32 mouse cellular contexts compared by ENCODE assay signal in the genomic region with DNA sequence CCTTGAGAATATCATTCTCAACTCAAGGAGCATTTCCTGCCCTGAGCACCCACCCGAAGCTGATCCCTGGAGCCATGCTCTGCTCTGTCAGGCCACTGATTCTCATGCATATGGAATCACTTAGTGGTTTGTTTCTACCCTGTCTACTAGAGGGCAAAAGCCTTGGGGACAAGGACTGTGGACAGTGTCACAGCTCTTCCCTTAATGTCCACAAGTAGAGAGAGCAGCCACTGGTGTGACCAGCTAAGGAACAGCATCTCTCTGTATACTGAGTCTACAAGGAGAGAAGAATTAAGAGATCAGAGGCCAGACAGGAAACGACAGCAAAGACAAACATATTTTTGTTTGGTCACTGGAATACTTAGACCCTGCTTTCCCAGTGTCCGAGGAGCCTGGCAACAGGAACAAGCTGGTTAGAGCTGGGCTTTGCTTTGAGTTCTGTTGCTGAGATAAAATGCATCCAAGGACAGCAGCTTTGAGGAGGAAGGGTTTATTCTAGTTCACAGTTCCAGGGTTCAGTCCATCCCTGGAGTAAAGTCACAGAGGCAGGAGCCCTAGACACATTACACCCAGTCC. TPM values are rescaled to one million over a fixed set of nuclear protein-coding genes. Genes with fewer than 3 reads are reported as not detected.
DNase-seq lines count a peak whose midpoint lies in the region; ATAC-seq and TF ChIP-seq lines count a peak whose summit lies in the region.
"Had no signal": no experiment of that assay in that cellular context is flagged by ENCODE, and none has a peak within 500 bp of the region (broad histone marks: within the 10 kb centered on the region; RNA-seq: fewer than 3 reads in every experiment).

No protein-coding gene starts in this region.

- no peaks in the 10 kb centered on the region for H3K36me3 ChIP-seq in kidney, adult 2 months (ENCODE audit: control insufficient read depth, insufficient read depth, low read length)
- no peaks in the 10 kb centered on the region for H3K36me3 ChIP-seq in liver, embryonic 13.5 days
- H3K36me3 ChIP-seq: embryonic facial prominence, embryonic 12.5 days; forebrain, embryonic 12.5 days; G1E; heart, embryonic 12.5 days; limb, embryonic 12.5 days; midbrain, embryonic 15.5 days; neural tube, embryonic 13.5 days had no signal

- H3K4me2 ChIP-seq in liver, embryonic 13.5 days = no peak overlapping the region
- H3K4me2 ChIP-seq: embryonic facial prominence, embryonic 12.5 days; forebrain, embryonic 12.5 days; heart, embryonic 12.5 days; hindbrain, embryonic 14.5 days; limb, embryonic 12.5 days; midbrain, embryonic 15.5 days; neural tube, embryonic 13.5 days had no signal

- DNase-seq in kidney, adult 2 months = no peak
- DNase-seq in kidney, postnatal 10 days = no peak
- peak; percentile 7 for DNase-seq in 3T3-L1 (ENCODE audit: low read depth, low spot score)
- DNase-seq in liver, embryonic 13.5 days = no peak
- DNase-seq in lung, postnatal 10 days = peak; percentile 61
- DNase-seq in urinary bladder, postnatal 25 days (ENCODE audit: low spot score) = no peak
- DNase-seq in heart, postnatal 36 days = no peak
- no peak for DNase-seq in heart, postnatal 4 days
- DNase-seq: B cell, adult 2 months; cerebellum, adult 11-12 months; cerebellum, postnatal 14 days; heart, postnatal 14 days; kidney, adult 18-20 months; kidney, postnatal 14 days; right cerebral cortex, postnatal 4 days; thymus, postnatal 25 days had no signal

- H3K27ac ChIP-seq in kidney, adult 2 months (ENCODE audit: insufficient read depth, low read depth, low read length) = peak overlapping the region; percentile 26; the same call in 1 of the 2 replicates
- no peak overlapping the region for H3K27ac ChIP-seq in liver, embryonic 13.5 days
- H3K27ac ChIP-seq: embryonic facial prominence, embryonic 12.5 days; forebrain, embryonic 12.5 days; hindbrain, embryonic 14.5 days; layer of hippocampus, adult 2 months; limb, embryonic 12.5 days; macrophage; midbrain, embryonic 15.5 days; neural tube, embryonic 13.5 days had no signal

- no peak for TF ChIP-seq CTCF in kidney, adult 2 months (conservative IDR thresholded peaks at IDR 0.05; ENCODE audit: insufficient read depth, insufficient read length, low read depth, low read length)

- H3K4me3 ChIP-seq in kidney, adult 2 months (ENCODE audit: insufficient read depth, low read depth, low read length) = no peak overlapping the region
- H3K4me3 ChIP-seq in liver, embryonic 13.5 days (replicated peaks) = no peak overlapping the region
- H3K4me3 ChIP-seq: embryonic facial prominence, embryonic 12.5 days; erythroblast, embryonic 14.5 days; forebrain, embryonic 12.5 days; heart, embryonic 12.5 days; layer of hippocampus, adult 2 months; limb, embryonic 12.5 days; midbrain, embryonic 15.5 days; myocyte; neural tube, embryonic 13.5 days had no signal

- no peaks in the 10 kb centered on the region for H3K27me3 ChIP-seq in kidney, adult 2 months (replicated peaks; ENCODE audit: control insufficient read depth, insufficient read depth, low read length)
- H3K27me3 ChIP-seq in liver, embryonic 13.5 days = no peaks in the 10 kb centered on the region
- H3K27me3 ChIP-seq: CH12.LX; embryonic facial prominence, embryonic 12.5 days; heart, embryonic 12.5 days; limb, embryonic 12.5 days; midbrain, embryonic 15.5 days; neural tube, embryonic 13.5 days; Patski had no signal

- WGBS in kidney, adult 2 months = 50% methylated on average over 3 of the region's 3 CpGs
- 42% methylated on average over 3 of the region's 3 CpGs for WGBS in liver, embryonic 13.5 days (ENCODE audit: insufficient replicate concordance)

- no peaks in the 10 kb centered on the region for H3K9me3 ChIP-seq in liver, embryonic 13.5 days (replicated peaks)
- H3K9me3 ChIP-seq: embryonic facial prominence, embryonic 12.5 days; forebrain, embryonic 12.5 days; heart, embryonic 12.5 days; limb, embryonic 12.5 days; midbrain, embryonic 15.5 days; neural tube, embryonic 13.5 days had no signal

- no peaks in the 10 kb centered on the region for H3K4me1 ChIP-seq in kidney, adult 2 months (ENCODE audit: control insufficient read depth, insufficient read depth, low read length)
- H3K4me1 ChIP-seq in liver, embryonic 13.5 days (replicated peaks) = peaks cover 6% of the 10 kb centered on the region; the same call in 1 of the 2 replicates
- H3K4me1 ChIP-seq: midbrain, embryonic 15.5 days; neural tube, embryonic 13.5 days had no signal

- intact Hi-C loops in heart, postnatal 36 days (cut with DNase I) = no loop called here

- ATAC-seq in liver, embryonic 13.5 days (ENCODE audit: low read depth) = peak; percentile 23; the same call in 1 of the 2 replicates
- ATAC-seq: inflammation-experienced regulatory T-cells, adult 6 months; midbrain, embryonic 15.5 days; Patski had no signal

- H3K9ac ChIP-seq in liver, embryonic 13.5 days = no peak overlapping the region
- H3K9ac ChIP-seq: embryonic facial prominence, embryonic 12.5 days; forebrain, embryonic 12.5 days; heart, embryonic 12.5 days; hindbrain, embryonic 14.5 days; limb, embryonic 12.5 days; midbrain, embryonic 15.5 days; neural tube, embryonic 13.5 days had no signal

- no peak for TF ChIP-seq POLR2A in kidney, adult 2 months (IDR thresholded peaks at IDR 0.05; ENCODE audit: low read depth, low read length)

RNA-seq across cellular contexts. Expression of a gene that starts 40.6 kb away (rescaled TPM):
- 2.9 and 3.2 TPM in 2 replicates for polyA plus RNA-seq in kidney, adult 2 months (2012; rRNA removed)
- polyA plus RNA-seq in liver, embryonic 13.5 days (2015; fragmentation: Nextera tagmentation; extraction: Ambion mirVana) = 4.9 and 5.9 TPM in 2 replicates
- total RNA-seq in heart, postnatal 36 days (2021) = 1 to 10 TPM; 3.3 to 4.9 TPM
- 1 to 10 TPM; 3.7 to 5.4 TPM for total RNA-seq in heart, postnatal 4 days (2021)
- total RNA-seq: granulocyte monocyte progenitor cell, adult 5-6 weeks had no signal
- polyA plus RNA-seq: erythroblast, embryonic 14.5 days; G1E; macrophage had no signal

Comparison
In these comparisons a context has a peak if more than half of its experiments do, and no peak if none do; other contexts are left out.
1. DNase-seq: peak in 3T3-L1 (single experiment) and lung, postnatal 10 days (single experiment); none in kidney, adult 2 months (single experiment), kidney, postnatal 10 days (single experiment), liver, embryonic 13.5 days (single experiment), urinary bladder, postnatal 25 days (single experiment), heart, postnatal 36 days (0 of 2) and heart, postnatal 4 days (single experiment).